Mouse (Mus musculus): ENCODE measurements around the gene Fam213b. TPM values are rescaled to one million over a fixed set of nuclear protein-coding genes. Genes with fewer than 3 reads are reported as not detected.

Gene Fam213b
- polyA plus RNA-seq, 1 experiment: 92.4 TPM

GRCm38 (mm10) chr4:154877864-154878548, 20.9 kb downstream of the Fam213b start:
- Histone ChIP-seq H3K4me3 (ENCODE audit: insufficient read depth, low read depth, low read length) (peak overlapping the region; percentile 31), H3K27me3 (replicated peaks; ENCODE audit: control insufficient read depth, insufficient read depth, low read length) (no peaks in the 10 kb centered on the region), H3K36me3 (ENCODE audit: control insufficient read depth, insufficient read depth, low read length) (no peaks in the 10 kb centered on the region), H3K27ac (ENCODE audit: insufficient read depth, low read depth, low read length) (peak overlapping the region; percentile 75; the same call in 1 of the 2 replicates), H3K4me1 (ENCODE audit: control insufficient read depth, insufficient read depth, low read length) (no peaks in the 10 kb centered on the region)
- peak; percentile 94 for DNase-seq
- no peak for TF ChIP-seq POLR2A (IDR thresholded peaks at IDR 0.05; ENCODE audit: low read depth, low read length)
- peak; percentile 99 for TF ChIP-seq CTCF (conservative IDR thresholded peaks at IDR 0.05; ENCODE audit: insufficient read depth, insufficient read length, low read depth, low read length)
- 11% methylated on average over 18 of the region's 18 CpGs for WGBS

- TF ChIP-seq CTCF (conservative IDR thresholded peaks at IDR 0.05; ENCODE audit: insufficient read depth, insufficient read length, low read depth, low read length): no peak
- TF ChIP-seq POLR2A (IDR thresholded peaks at IDR 0.05; ENCODE audit: low read depth, low read length): no peak
- DNase-seq: no peak
- no peak overlapping the region for H3K4me3 ChIP-seq (ENCODE audit: insufficient read depth, low read depth, low read length)
- no peaks in the 10 kb centered on the region for H3K36me3 ChIP-seq (ENCODE audit: control insufficient read depth, insufficient read depth, low read length)
- no peaks in the 10 kb centered on the region for H3K27me3 ChIP-seq (replicated peaks; ENCODE audit: control insufficient read depth, insufficient read depth, low read length)
- 75% methylated on average over 6 of the region's 6 CpGs for WGBS
- H3K27ac ChIP-seq (ENCODE audit: insufficient read depth, low read depth, low read length): no peak overlapping the region
- H3K4me1 ChIP-seq (ENCODE audit: control insufficient read depth, insufficient read depth, low read length): no peaks in the 10 kb centered on the region
These were observed 25.7 kb downstream of the Fam213b start for GRCm38 (mm10) chr4:154873186-154873585.

DNA sequence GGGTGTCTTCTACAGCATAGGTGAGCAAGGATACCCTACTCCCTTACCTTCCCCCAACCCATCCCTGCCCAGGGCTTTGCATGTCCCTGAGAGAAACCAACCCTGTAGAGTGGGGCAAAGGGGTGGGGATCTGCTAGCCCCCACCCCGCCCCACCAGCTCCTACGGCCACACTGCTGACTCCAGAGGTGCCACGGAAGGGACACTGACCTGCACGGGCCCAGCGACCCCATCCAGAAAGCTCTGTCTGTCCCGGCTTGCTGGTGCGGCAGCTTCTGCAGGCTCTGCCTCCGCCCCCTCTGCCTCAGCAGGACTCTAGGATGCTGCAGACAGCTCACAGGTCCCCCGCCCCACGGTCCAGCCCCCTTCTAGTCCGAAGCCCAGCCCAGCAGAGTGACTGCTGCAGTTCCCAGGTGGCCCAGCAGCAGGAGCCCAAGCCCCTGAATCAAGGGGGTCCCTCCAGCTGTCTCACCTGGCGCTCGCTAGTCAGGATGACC, 27.1 kb downstream of the Fam213b start:
- Histone ChIP-seq H3K27ac (ENCODE audit: insufficient read depth, low read depth, low read length) (no peak overlapping the region), H3K4me3 (ENCODE audit: insufficient read depth, low read depth, low read length) (no peak overlapping the region), H3K27me3 (replicated peaks; ENCODE audit: control insufficient read depth, insufficient read depth, low read length) (no peaks in the 10 kb centered on the region), H3K36me3 (ENCODE audit: control insufficient read depth, insufficient read depth, low read length) (no peaks in the 10 kb centered on the region), H3K4me1 (ENCODE audit: control insufficient read depth, insufficient read depth, low read length) (no peaks in the 10 kb centered on the region)
- no peak for TF ChIP-seq POLR2A (IDR thresholded peaks at IDR 0.05; ENCODE audit: low read depth, low read length)
- WGBS: 9% methylated on average over 13 of the region's 13 CpGs
- no peak for DNase-seq

DNA sequence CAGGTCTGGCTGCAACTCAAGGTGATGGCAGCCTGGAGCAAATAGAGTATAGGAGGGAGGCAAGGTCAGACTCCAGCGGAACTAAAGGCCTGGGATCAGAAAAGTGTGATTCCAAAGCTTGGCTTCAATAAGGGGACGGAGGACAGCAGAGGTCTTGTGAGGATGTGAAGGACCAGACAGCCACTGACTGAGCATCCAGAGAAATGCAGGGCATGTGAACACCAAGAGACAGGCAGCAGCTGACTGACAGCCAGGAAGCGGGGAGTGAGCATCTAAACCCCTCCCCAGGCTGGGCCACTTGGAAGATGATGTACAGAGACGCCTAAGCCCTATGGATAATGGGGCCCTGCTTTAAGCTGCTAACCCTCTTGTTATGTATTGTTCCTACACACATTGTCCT, 28.2 kb downstream of the Fam213b start:
- WGBS: 89% methylated on average over 4 of the region's 4 CpGs
- H3K36me3 ChIP-seq (ENCODE audit: control insufficient read depth, insufficient read depth, low read length): no peaks in the 10 kb centered on the region
- H3K27ac ChIP-seq (ENCODE audit: insufficient read depth, low read depth, low read length): no peak overlapping the region
- no peaks in the 10 kb centered on the region for H3K4me1 ChIP-seq (ENCODE audit: control insufficient read depth, insufficient read depth, low read length)
- H3K27me3 ChIP-seq (replicated peaks; ENCODE audit: control insufficient read depth, insufficient read depth, low read length): no peaks in the 10 kb centered on the region
- no peak for DNase-seq
- no peak overlapping the region for H3K4me3 ChIP-seq (ENCODE audit: insufficient read depth, low read depth, low read length)
- no peak for TF ChIP-seq CTCF (conservative IDR thresholded peaks at IDR 0.05; ENCODE audit: insufficient read depth, insufficient read length, low read depth, low read length)
- TF ChIP-seq POLR2A (IDR thresholded peaks at IDR 0.05; ENCODE audit: low read depth, low read length): no peak

- no peak within 1 kb of the TSS for H3K4me3 ChIP-seq (ENCODE audit: insufficient read depth, low read depth, low read length)
- 83% methylated on average over 7 of the region's 7 CpGs for WGBS
- H3K27ac ChIP-seq (ENCODE audit: insufficient read depth, low read depth, low read length): no peak within 1 kb of the TSS
- H3K27me3 ChIP-seq (replicated peaks; ENCODE audit: control insufficient read depth, insufficient read depth, low read length): no peaks in the 10 kb centered on the region
- no peaks in the 10 kb centered on the region for H3K36me3 ChIP-seq (ENCODE audit: control insufficient read depth, insufficient read depth, low read length)
- no peaks in the 10 kb centered on the region for H3K4me1 ChIP-seq (ENCODE audit: control insufficient read depth, insufficient read depth, low read length)
- no peak for TF ChIP-seq POLR2A (IDR thresholded peaks at IDR 0.05; ENCODE audit: low read depth, low read length)
- no peak for TF ChIP-seq CTCF (conservative IDR thresholded peaks at IDR 0.05; ENCODE audit: insufficient read depth, insufficient read length, low read depth, low read length)
- DNase-seq: no peak
These were observed 29.5 kb downstream of the Fam213b start, which contains the start of gene Mmel1 for GRCm38 (mm10) chr4:154869440-154869839. Gene Mmel1, plus strand, starts transcription at chr4:154869585.

- Histone ChIP-seq H3K36me3 (ENCODE audit: control insufficient read depth, insufficient read depth, low read length) (no peaks in the 10 kb centered on the region), H3K4me1 (ENCODE audit: control insufficient read depth, insufficient read depth, low read length) (no peaks in the 10 kb centered on the region), H3K27me3 (replicated peaks; ENCODE audit: control insufficient read depth, insufficient read depth, low read length) (no peaks in the 10 kb centered on the region), H3K27ac (ENCODE audit: insufficient read depth, low read depth, low read length) (no peak overlapping the region), H3K4me3 (ENCODE audit: insufficient read depth, low read depth, low read length) (no peak overlapping the region)
- no peak for TF ChIP-seq POLR2A (IDR thresholded peaks at IDR 0.05; ENCODE audit: low read depth, low read length)
- TF ChIP-seq CTCF (conservative IDR thresholded peaks at IDR 0.05; ENCODE audit: insufficient read depth, insufficient read length, low read depth, low read length): no peak
- WGBS: 85% methylated on average over 6 of the region's 6 CpGs
- no peak for DNase-seq
These were observed 31.7 kb downstream of the Fam213b start for GRCm38 (mm10) chr4:154867257-154867656.

GRCm38 (mm10) chr4:154866391-154866790, 32.5 kb downstream of the Fam213b start:
- Histone ChIP-seq H3K27me3 (replicated peaks; ENCODE audit: control insufficient read depth, insufficient read depth, low read length) (no peaks in the 10 kb centered on the region), H3K4me1 (ENCODE audit: control insufficient read depth, insufficient read depth, low read length) (no peaks in the 10 kb centered on the region), H3K4me3 (ENCODE audit: insufficient read depth, low read depth, low read length) (no peak overlapping the region), H3K36me3 (ENCODE audit: control insufficient read depth, insufficient read depth, low read length) (no peaks in the 10 kb centered on the region), H3K27ac (ENCODE audit: insufficient read depth, low read depth, low read length) (no peak overlapping the region)
- WGBS: 86% methylated on average over 5 of the region's 5 CpGs
- TF ChIP-seq CTCF (conservative IDR thresholded peaks at IDR 0.05; ENCODE audit: insufficient read depth, insufficient read length, low read depth, low read length): no peak
- TF ChIP-seq POLR2A (IDR thresholded peaks at IDR 0.05; ENCODE audit: low read depth, low read length): no peak
- no peak for DNase-seq

Data from kidney, adult 2 months (tissue).